Mouse (Mus musculus) spleen, postnatal 10 days (tissue): ENCODE measurements at regions not wholly inside any gene's neighbourhood (a gene's known extent, or its start where the extent isn't known, plus 50 kb on each side); places are given as distances from the start of the nearest gene placed in this dataset.

Source experiments
- DNase-seq, 2 experiments: peaks; one replicate each; pipeline ENCODE4 v3.0.0; 2021 to 2022; ENCODE audit warnings: low spot score in 2 of 2

DNA sequence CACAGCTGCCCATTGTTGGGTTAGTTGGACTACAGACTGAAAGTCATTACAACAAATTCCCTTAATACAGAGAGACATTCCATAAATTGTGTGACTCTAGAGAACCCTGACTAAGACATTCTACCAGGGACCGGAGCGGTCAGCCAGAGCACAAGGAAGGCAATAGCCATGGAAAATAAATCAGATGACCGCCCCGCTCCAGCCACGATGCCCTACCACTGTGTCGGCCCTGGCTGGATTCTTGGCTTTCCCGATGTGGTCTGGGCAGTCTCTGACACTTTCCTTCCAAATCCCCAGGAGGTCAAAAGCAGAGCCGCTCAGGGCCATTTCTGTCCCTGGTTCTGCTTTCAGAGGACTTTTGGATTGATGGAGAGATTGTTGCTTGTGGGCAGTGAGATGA lies 57.8 kb downstream of the Lsm3 start:
- DNase-seq: no peak

DNA sequence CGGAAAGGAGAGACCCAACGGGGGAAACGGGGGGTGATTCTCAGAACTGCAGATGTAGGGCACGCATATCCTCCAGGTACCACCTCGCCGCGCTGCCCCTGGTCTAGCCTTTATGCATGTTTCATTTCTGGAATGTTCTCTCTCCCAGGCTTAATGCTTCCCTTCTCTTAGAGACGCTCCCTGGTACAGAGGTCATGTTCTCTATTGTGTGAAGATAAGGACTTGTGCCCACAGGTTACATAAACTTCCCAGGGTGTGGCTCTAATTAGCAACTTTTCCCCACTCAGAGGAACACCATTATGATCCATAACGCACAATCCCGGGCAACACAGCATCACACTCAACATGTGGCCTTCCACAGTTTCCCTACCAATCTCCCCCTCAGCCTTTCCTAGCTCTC lies 58.7 kb downstream of the Lsm3 start:
- no peak for DNase-seq

DNA sequence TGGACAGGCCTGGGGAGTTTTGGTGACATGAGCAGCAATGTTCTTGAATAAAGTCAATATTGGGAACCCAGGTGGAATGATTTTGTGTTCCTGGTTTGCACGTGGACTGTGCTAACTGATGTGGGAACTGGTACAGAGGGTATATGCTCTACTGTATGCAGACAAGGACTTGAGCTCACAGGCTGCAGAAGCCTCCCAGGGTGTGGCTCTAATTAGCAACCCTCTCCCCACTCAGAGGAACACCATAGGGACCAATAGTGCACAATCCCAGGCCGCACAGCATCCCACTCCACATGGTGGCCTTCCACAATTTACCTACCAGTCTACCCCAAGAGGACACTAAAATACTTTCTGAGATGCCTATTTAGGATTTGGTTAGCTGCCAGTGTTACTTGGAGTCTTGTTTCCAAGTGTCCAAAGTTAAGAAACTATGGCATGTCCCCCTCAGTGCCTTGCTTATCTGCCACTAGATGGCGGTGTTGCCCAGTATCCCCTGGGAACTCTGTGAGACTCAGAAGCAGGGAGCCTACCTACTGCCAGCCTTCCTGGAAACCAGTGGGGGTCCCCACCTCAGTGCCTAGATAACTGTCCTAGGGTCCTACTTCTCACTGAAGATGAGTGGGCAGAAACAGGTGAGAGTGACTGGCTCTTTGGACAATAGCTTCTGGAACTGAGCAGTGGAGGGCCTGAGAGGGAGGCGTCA lies 60.1 kb downstream of the Lsm3 start:
- DNase-seq: peak; percentile 48 to 75

DNA sequence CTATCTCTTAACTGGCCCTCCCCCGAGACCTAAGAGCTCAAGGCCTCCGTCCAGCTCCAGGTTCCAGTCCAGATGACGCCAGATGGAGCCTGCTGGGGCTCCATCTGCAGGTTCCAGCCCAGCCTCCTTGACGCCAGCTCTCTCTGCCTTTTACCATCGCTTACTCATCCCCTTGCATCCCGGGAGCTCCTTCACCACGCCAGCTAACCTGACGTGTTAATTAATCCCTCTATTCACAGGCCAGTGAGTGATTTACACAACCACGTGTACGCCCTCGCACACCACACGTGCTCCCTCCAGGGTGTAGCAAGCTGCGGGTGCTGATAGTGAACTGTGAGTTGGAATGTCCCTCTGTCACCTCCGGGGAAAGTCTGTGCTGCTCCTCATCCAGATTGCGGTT lies 61.2 kb downstream of the Lsm3 start:
- DNase-seq: no peak

DNA sequence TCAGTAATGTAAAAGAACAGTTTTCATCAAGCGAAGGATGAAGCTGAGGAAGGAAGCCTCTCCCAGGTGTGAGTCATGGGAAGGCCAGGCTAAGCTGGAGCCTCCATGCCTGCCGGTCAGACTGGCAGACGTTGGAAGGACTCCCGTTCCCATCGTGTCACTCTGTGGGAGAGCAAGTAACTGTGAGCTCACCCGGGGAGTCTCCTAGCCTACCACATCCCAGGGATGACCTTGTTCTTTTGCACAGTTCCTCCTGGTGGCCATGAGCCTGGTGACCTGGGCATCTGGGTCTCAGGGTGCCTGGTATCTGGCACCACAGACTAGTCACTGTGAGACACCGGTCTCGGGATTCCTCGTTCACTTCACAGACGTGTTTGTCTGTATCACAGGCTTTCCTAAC lies 63.9 kb downstream of the Lsm3 start:
- no peak for DNase-seq

DNA sequence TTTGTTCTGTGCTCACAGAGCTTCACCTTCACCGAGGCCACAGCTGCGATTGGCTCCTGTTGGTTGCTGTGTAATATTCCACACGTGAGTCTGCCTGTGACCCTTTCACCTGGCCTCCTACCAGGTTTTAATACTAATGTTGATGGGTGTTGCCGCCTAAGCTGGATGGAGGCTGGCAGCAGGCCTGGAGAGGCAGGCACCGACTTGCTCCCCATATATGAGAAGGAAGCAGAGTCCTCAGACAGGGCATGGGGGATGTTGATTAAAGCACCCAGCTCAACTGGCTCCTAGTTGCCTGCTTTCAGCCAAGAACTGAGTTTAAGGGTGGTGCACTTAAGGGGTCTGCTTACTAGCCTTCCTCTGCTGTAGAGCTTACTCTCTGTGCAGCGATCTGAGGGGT lies 64.9 kb downstream of the Lsm3 start:
- DNase-seq: no peak

DNA sequence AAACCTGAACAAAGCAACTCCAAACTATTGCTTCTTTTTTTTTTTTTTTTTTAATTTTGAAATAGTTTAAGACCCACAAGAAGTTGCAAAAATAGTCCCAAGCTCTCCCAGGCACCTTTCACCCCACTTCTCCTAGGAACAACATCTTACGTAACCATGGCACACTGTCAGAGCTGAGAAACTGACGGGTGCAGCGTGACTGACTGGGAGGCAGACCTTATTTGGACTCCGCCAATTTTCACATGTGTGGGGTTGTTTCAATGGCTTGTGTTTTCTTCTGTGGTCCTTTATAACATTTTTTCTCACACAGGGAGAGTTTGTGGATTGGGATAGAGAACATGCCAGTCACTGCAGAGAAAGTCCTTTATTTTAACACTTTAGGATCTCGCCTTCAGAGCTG lies 66.6 kb downstream of the Lsm3 start:
- DNase-seq: no peak

DNA sequence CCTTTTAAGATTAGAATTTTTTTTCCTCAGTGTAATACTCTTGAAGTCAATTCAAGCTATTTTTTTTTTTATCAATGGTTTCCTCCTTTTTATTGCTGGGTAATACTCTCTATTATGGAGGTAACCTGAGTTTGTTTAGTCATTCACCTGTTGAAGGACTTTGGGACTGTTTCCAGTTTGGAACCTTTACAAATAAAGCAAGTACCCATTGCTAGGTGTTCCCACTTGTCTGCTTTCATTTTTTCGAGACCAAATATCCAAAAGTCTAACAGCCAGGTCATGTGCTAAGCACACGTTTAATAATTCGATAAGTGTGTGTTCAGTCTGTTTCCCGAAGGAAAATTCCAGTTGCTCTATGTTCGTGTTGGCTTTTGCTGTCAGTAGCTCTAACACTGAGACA lies 67.6 kb downstream of the Lsm3 start:
- DNase-seq: no peak

DNA sequence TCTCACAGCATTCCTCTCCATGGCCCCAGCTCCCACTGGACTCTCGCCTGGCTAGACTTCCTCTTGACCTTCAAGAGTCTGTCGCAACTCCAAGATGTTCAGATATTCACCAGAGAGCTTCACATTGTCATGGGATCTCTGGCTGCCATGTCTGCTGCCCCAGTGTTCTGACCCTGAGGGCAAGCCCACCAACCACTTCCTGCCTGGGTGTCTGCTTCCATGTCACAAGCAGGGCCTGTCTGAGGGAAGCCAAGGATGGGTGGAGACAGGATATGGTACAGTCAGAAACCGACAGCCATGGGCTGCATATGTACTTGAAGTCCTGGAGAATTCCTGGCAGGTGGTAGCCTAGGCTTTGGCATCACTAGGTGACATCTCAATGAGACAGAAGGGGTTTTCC lies 69.8 kb downstream of the Lsm3 start:
- no peak for DNase-seq

DNA sequence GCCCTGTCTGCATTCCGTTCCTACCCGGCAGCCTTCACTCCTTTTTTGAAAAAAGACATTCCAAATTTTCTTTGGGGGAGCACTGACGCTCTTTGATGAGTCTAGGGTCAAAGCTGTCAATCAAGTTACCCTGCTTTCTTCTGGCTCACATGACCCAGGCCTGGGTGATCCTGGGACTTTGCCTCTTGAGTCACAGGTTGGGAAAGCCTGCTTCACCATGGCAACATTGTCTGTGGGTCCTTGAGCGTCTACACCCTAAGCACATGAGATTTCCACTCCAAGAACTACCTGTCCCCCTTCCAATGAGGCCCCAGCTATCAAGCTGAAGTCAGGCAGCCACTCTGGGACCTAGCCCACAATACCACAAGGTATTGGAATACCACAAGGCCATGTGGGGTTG lies 73.5 kb downstream of the Lsm3 start:
- no peak for DNase-seq

DNA sequence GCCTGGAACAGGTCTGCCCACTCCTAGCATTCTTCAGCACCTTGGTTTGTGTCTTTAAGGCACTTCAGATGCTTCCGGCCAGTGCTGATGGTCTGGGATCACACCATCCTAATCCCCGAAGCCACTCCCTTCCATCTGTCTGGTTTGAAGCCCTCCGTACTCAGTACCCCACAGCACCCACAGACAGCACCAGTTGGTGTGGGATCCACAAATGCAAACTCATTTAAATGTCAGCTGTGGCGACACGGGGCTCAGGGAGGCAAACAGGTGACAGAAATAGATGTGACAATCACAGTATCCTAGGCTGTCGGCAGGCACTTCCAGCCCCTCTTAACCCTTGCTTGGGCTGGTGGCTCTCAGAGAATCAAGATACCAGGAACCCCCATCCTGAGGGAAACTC lies 74.7 kb downstream of the Lsm3 start:
- no peak for DNase-seq

DNA sequence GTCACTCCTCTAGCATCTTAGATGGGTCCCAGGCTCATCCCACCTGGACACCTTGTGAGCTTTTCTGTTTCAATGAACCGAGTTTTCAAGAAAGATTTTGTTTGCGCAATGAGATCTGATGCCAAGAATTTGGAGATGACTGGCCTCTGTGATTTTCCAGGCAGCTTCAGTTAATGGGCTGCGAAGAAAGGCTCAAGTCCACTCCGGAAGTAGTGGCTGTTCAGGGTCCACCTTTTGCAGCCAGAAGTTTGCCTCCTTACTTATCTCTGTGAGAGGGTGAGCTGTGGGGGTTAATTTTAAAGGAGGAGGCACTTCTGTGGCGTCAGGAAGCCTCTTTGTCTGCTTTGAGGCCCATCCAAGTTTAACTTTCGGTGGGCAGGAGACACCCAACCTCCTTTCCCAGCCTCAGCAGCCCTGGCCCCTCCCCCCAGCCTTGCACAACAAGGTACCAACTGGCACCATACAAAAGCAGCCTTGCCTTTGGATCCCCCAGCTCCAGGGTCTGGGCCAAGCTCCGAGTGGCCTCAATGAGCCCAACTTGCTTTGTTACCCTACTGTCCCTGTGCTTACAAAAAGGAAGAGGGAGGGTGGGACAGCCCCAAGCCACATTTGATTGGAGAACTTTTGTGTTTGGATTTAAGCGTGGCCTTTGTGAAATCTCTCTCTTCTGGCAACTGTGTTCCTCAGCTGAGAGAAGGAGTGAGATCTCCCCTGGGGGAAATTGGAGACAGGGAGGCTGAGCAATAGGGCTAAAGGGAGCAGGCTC lies 75.3 kb downstream of the Lsm3 start:
- DNase-seq: no peak

DNA sequence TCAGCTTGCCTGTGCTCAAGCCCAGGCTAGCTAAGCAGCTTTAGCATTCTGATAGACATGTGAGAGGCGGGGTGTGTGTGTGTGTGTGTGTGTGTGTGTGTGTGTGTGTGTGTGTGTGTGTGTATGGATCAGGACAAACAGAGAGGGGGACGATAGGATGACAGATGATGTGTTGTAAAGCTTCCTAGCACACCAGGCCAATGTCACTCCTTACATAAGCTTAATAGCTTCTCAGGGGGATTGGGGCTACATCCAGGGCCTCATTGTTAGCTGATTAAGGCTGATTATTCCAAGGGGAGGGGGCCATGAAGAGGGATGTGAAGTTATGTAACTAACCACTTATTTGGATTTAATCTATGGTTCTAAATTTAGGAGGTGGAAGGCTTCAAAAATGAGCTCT lies 76.9 kb downstream of the Lsm3 start:
- DNase-seq: no peak

DNA sequence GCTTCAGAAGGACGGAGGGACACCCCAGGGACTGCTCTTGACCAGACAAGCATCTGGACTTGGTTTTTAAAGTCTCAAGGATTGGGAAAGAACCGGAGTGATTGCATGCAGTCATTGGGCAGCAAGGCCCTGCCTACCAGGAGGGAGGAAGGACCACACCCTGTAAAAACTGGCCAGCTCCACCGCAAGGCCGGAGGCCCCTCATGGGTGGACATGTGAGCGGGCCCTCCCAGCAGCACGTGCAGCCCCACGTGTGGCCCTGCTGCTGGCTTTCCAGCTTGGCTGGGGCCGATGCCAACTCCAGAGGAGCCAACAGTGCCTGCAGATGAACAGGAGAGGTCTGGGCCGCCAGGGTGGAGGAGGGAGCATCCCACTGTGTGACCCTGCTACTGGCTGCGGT lies 83.2 kb downstream of the Lsm3 start:
- DNase-seq: peak in 1 of 2 experiments; percentile 44

DNA sequence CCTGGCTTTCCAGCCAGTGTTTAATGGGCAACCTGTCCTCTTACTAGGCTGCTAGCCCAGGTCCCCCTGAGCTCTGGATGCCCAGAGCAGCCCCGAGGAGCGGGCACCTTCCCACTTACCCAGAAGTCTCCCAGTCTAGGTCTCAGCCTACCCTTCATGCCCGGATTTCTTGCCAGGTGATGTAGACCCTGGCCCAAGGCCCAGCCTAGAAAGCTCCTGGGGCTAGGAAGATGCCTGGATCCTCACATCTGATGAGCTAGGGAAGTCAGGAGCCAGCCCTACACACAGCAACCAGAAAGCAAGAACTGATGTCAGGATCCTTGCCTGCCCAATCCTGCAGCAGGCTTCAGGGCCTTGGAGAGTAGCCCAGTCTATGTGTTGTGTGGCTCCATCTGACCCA lies 83.7 kb upstream of the Slc6a6 start:
- no peak for DNase-seq

DNA sequence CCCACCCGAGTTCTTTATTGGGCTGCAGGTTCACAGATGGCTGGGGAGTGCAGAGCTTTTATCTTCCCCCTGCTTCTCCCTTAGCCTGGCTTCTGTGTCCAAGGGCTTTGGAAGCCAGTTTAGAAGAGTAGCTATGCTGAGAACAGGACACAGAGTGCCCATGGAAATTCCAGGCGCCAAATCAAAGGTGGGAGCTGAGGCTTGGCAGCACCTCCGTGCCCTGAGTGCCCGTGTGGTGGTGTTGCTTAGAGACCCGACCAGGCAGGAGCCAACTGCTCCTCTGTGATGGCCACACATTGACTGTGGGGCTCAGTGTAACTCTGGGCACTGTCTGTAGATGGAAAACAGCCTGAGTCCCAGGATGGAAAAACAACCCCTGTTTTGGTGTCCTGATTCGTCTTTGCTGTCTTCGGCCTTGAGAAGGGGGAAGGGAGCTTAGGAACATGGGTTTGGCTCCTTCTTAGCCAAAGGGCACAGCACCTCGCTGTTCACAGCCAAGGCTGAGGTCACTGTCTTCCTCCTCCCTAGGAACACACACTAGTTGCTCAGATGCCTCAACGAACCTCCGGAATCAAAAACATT lies 77.1 kb upstream of the Slc6a6 start:
- DNase-seq: no peak

DNA sequence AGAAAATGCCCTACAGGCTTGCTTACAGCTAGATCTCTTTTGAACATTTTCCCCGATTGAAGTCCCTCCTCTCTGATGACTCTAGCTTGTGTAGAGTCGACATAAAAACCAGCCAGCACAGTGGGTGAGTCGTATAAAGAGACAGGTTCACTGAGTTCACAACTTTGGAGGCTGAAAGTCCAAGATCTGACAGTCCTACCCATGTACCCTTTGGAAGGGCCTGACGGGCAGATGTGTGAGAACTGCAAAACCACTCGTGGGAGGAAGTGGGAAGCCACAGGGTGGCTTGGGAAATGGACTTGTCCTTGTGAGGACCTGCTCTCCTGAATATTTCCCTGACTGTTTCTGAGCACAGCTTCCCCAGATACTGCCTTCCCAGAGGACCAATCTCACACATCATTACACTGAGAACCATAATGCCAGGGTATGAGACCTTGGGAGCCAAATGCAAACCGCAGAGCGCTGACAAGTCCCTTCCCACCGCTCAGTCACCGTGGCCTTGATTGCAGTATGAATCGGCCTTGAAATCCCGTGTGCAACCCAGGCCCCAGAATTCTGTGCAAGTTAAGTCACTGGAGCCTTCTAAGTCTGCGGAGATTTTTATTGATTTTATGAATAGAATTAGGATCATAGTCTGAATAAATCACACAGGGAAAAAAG lies 76.1 kb upstream of the Slc6a6 start:
- DNase-seq: no peak

DNA sequence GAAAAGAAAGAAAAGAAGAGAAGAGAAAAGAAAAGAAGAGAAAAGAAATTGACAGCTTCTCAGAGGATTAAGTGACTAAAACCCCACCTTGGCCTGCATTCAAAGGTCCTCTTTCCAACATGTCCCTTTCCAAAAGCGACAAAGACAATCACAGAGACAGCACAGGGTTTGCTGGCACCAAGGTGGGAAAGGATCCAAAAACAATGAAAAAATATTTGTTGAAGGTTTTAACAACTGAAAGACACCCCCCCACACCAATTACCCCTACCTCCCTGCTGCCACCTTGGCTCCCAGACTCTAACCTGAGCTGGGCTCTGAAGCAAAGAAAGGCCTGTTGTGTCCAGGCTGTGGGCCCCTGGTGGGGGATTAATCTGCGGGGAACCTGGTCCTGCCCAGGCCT lies 74.2 kb upstream of the Slc6a6 start:
- no peak for DNase-seq

DNA sequence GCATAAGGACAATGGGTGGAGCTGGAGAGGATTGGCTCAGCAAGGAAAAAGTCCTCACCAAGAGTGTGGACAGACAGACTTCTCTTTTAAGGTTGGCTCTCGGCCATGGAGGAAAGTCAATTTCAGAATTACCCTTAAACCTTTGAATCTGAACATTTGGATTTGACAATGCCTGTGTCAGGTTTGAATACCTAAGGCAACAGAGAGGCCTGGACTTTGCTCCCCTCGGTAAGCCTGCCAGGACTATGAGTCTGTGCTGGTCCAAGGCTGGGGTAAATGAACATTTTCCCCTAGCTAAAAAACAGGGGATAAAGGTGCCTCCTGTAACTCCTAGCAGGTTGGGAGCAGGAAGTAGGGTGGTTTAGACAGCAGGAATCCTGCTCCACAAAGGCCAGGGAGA lies 68.8 kb upstream of the Slc6a6 start:
- DNase-seq: no peak

DNA sequence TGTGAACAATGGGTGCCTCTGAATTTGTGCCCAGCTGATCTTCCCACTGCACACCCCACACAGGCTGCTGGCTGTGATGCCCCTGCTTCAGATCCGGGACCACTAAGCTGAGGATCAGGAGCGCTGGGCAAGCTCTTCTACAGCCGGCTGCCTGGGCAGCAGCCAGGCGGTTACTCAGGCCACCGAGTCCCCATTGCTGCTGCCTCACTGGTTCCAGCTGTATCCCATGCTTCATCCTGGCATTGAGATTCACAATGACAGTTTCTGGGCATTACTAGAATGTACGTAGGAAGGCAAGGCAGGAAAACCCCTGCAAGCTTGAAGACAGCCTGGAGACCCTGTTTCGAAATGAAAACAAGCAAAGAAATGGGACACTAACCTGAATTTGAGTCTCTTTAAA lies 67.3 kb upstream of the Slc6a6 start:
- no peak for DNase-seq

DNA sequence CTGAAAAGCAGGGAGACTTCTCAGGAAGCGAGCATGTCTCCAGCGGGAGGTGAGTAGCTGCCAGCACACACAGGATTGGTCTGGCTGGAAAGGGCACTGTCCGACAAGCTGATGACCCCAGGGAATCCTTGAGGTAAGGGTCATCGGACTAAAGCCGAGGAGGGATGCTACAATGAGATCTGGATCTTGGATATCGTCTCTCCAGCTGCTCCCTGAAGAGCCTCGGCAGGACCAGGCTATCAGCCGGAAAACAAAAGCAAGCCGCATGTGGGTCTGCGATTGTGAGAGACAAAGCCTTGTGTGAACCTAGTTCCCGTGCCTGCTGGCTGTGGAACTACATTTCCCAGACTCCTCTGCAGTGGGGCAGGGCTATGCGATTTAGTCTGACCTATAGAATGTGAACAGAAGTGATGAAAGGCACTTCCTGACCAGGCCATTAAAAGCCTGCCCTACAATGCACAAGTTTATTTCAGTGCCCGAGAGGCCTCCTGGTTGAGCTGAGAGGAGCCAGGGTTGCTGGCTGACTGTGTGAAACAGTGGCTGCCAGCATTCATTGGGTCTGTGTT lies 66.7 kb upstream of the Slc6a6 start:
- peak; percentile 16 to 72 for DNase-seq

DNA sequence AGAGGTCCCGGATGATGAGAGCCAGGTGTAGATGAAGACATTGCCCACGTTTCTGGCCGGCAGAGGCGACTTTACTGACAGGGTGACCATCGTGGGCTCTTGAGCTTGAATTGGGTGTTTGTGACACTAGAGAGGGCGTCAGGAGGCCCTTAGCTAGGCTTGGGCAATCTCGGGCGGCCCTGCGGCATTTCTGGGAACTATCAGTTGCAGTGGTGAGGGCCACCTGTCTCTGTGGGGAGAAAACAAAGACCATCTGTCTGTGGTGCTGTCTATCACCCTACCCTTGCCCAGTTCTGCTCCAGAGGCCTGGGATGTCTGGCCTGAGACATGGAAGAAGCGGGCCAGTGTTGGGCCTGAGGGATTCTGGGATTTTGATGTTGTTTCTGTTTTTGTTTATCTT lies 66.2 kb upstream of the Slc6a6 start:
- no peak for DNase-seq
